Mouse (Mus musculus): ENCODE results near the gene Gp1bb. TPM values are rescaled to one million over a fixed set of nuclear protein-coding genes. Genes with fewer than 3 reads are reported as not detected.

The Gp1bb gene
- total RNA-seq, 2 experiments from 2014 or later = 2.1 to 3.0 TPM

DNA sequence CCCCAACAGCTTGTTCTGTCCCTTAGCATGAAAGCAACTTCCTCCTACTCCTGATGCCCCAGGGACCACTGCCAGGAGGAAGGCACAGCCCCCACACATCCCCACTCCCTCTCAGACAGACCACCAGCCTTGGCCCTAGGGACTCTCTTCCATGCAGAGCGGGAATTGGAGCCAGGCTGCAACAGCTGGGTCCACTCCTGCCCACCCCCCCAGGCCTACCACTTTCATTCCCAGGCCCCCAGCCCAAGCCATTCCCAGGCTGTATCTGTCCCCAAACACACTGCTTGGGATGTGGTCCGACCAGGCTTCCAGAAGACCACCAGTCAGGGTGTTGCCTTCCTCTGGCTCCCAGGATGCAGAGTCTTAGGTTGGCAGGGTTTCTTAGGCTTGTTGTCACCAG lies 13.1 kb downstream of the Gp1bb start:
- DNase-seq (ENCODE audit: low spot score in 2 of 2) = no peak

DNA sequence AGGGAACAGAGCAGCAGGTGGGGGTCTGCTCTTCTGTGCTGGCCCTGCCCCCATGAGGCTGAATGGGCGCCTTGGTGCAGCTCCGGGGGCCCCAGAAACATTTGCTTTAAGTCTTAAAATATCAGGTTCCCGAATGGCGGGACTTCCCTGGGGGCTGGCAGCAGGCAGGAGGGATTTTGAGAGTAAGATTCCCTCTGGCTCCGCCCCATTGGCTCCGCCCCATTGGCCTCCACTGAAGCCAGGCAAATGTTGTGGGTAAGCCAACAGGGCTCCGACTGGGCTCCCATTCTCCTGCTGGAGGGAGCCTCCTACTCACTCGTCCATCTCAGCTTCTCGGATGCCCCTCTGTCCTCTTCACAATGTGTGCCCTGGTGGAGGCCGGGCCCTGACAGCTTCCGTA lies 14.0 kb downstream of the Gp1bb start:
- DNase-seq (ENCODE audit: low spot score in 2 of 2) = no peak

DNA sequence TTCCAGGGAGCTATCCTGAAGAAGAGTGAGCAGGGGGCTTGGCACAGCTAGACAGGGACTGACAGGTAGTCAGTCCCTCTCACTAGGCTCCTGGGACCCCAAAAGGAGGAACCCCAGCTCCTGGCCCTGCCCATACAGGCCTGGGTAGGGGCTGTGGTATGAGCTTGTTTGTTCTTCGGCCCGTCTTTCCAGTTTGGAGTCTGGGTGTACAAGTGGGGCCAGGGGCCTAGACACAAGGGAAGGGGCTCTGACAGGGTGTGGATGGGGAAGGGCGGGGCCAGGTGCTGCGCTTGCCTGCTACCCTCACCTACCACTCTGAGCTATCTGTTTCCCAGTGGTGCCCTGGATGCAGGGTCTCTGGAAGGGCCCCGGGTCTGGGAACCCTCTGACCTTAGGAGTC lies 16.5 kb downstream of the Gp1bb start:
- DNase-seq (ENCODE audit: low spot score in 2 of 2) = no peak

DNA sequence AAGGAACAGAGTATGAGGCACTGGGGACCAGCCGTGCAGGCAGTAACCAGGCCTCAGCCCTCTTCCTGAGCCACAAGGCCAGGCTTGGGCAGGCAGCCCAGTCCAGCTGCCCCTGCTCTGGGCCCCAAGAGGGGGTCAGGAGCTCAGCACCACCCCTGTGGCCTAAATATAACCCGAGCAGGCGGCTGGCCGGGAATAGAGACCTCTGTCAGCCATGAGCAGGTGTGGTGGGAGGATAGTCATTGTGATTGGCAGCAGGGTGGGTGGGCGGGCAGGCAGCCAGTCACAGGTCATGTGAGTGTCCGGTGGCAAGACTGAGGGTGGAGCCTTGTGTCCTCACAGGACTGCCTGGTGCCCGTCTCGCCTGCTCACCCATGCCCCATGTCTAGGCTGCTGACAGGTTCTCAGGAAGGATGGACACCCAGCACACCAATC lies 17.9 kb downstream of the Gp1bb start:
- no peak for DNase-seq (ENCODE audit: low spot score in 2 of 2)

DNA sequence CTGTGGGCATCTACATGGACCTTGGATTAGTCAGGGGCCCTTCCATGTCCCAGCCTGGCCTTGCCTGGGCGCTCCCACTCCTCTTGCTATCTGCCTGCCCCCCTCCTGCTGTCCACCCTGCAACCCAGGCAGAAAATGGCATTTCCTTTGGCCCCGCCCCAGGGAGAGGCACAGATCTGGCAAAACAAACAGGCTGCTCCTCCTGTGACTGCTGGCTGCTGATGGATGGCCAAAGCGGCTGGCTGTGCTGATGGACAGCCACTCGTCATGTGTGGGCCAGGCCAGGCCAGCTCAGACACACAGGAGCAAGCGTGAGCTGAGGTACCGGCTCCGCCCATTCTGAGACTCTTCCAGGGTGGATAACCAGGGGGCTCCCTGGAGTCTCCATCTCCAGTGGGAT lies 20.8 kb downstream of the Gp1bb start:
- DNase-seq (ENCODE audit: low spot score in 2 of 2) = no peak

DNA sequence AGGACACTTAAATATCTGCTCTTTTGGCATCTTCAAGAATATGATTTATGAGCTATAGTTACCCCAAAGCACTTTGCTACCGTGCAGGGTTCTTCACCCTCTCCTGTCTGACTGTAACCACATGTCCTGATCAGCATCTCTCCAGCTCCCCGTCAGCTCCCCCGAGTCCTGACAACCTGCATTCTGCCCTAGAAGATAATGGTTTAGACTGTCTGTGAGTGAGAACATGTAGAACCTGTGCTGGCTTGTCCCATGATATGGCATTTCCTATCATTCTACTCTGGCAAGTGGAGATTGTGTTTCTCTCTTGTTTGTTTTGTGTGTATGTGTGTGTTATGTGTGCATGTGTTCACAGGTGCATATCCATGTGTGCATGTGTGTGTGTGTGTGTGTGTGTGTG lies 24.2 kb downstream of the Gp1bb start:
- no peak for DNase-seq (ENCODE audit: low spot score in 2 of 2)

DNA sequence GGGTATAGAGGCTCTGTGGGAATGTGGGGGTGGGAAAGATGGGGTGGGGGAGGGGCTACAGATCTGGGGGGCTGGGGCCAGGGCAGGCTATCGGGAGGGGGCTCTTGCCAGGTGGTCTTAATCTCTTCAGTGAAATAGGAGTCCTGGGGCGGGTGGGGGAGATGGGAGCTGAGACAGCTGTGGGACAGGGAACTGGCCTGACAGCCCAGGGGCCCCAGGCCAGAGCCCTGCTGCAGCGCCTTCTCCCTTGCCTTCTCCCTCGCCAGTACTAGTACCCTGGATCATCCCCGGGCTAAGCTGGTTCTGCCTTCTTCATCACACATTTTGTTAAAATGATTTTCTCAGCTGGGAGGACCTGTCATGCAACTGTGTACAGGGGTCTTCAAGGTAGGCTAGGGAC lies 25.9 kb downstream of the Gp1bb start:
- DNase-seq (ENCODE audit: low spot score in 2 of 2) = no peak

DNA sequence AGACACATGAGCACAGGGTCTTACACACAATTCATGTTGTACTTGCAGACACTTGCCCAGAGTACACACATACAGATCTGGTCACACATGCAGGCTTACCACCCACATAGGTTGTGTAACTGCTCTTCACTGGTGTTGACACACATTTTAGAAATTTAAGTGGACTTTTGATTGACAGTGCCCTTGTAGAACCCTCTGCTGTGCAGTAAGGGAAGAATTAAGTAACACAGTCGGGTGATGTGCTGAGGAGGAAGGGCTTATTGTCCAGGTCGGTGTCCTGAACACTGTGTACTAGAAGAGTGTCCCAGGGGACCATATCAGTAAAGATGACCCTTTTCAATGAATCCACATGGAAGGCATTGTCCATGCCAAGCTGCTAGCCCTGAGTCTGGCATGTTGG lies 28.3 kb downstream of the Gp1bb start:
- DNase-seq (ENCODE audit: low spot score in 2 of 2) = no peak

DNA sequence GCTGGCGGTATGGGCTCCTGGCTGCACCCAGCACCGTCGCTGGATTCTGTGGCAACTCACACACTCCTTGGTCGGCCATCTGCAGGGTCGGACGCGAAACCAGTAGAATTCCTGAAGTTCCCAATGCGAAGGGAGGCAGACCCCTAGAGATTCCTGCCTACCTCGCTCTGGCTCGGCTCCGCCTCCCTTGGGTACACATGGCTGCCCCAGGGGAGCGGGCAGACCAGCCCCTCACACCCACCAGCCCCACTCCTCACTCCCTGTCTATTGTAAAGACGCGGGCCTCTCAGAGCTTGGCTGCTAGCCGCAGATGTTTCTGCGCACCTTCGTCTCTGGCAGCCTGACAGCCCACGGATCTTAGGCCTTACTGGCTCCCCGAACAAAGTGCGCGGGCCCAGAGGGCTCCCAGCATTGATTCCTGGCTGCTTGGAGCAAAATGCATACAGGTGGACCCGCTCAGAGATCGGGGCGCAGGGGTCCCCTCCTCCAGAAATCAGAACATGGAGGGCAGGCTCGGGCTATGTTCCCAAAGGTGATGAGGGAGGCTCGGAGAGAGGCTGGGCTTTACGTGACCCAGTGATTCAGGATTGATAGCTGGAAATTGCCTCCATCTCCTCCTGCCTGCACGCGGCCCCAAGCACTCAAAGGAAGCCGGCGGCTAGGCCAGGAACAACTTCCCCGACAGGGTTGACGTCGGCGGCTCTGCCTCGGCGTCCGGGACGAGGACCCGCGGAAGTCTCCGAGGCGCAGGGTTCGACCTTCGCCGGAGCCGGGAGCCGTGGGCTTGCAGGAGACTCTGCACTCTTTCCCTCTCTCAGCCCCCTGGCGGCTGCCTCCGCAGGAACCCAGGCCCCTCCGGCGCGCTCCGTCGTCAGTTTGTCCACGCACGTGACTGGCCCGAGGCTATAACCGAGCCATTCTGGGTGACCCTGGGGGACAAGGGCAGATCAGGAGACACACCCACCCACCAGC lies 30.9 kb downstream of the Gp1bb start:
- no peak for DNase-seq (ENCODE audit: low spot score in 2 of 2)

DNA sequence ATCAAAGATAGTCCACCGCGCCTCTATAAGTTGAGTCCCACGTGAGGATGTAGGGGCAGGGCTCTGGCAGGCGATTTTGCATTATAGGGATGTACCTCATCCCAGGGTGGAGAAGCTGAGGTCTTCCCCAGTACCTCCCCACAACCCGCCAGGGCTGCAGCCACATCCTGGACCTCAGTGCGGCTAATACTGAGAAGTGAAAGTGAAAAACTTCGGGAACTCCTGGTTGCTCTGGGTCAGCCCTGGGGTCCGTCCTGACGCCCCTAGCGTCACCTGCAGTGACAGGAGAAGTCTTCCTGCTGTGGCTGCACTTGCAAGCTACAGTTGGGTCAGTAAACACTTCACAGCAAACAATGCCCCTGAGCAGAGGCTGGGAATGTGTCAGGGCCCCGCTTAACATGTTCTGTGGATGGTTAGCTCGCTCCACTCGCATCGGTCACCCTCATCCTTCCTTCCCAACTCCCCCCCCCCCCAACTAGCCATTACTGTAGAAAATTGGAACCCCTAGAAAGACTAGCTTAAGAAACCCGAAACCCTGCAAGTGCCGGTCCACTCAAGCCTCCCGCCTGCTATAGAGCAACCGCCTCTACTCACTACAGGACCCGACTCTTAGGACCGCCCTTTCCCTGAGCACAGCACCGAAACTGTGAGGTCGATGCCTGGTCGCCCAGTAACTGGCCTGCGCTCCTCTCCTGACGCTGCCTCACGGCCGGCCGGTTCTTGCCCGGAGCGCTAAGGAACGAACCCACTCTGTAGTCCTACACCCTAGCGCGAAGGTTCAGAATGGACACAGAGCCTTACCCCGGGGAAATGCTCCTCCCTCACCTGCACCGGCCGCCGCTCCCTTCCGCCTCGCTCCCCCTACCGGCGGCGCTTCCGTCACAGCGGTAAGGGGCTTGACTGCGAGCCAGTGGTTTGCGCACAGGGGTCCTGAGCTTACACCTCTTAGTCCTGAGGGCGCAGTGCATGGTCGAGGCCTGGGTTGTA lies 32.1 kb downstream of the Gp1bb start, which contains the start of gene Tbx1:
Gene Tbx1, minus strand, starts transcription at position 868 of the 987 bp plus-strand sequence.
- no peak for DNase-seq (ENCODE audit: low spot score in 2 of 2)

DNA sequence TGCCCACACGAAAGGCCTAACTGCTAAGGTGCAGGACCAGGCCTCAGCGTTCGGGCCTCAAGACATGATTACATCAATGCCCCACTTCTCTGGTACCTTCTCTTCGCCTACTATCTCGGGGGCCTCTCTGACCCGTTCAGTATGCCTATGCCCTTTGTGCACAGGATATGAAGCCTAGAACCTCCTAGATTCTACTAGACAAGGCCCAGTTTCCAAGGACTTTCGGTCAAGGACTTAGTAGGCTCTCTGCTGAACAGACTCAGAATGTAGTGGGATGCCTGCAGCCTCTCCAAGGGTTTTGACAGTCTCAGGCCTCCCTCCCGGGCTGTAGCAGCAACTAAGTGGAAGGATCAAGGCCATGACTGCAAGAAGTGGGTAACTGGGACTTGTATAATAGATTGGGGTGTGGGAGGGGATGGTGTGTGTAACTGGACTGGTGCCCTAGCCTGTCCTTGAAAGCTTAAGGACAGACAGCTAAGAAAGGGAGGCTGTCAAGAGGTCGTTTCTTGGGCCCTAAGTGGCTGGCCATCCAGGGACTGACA lies 33.1 kb downstream of the Gp1bb start:
- DNase-seq (ENCODE audit: low spot score in 2 of 2) = no peak

DNA sequence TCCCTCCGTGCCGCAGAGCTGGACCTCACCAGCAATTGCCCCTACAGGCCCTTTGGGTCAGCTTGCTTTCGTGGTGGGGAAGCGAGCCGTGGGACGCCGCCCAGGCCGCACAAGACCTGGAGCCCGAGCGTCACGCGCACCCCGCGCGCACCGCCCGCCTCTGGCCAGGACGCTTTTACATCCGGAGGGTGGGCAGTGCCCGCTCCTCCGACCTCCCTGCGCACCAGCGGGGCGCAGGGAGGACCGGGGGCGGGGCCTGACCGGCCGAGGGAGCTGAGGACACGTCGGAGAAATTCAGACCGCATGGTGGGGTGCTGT lies 33.5 kb downstream of the Gp1bb start:
- no peak for DNase-seq (ENCODE audit: low spot score in 2 of 2)

DNA sequence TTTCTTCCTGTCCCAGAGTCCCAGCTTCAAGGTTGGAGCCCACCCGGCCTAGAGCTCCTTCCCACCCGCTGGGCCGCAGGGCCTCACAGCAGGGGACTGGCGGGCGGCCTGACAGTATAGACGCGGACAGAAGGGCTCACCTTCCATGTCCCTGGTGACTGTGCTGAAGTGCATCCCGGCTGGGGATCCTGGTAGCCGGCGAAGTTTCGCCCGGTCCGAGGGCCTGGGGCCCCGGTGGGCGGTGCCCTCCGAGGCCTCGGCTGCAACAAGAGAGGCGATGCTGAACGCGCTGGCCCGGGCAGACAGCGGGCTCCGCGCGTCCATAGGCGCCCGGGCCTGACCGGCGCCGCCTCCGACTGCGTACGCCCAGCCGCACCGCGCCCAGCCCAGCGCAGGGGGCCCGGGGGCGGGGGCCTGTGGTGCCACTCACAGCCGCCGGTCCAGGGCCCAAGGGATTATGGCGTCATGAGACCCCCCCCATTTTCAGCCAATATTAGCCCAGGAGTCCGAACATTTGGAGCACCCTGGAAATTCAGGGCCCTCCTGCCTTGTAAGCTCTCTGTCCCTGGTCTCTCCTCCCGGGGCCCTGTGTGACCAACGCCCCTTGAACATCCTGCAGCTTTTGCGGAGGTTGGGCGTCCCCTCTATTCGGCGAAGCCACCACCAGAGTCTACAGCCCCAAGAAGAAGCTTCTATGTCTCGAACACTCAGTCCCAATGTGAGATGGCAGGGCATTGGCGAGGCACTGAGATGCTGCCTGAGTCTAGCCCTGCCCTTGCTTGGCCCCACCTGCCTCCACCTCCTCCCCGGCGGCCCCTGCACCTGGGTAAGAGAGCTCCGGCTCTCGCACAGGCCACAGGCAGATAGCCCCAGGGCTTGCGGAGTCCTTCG lies 34.1 kb downstream of the Gp1bb start:
- DNase-seq (ENCODE audit: low spot score in 2 of 2) = no peak

DNA sequence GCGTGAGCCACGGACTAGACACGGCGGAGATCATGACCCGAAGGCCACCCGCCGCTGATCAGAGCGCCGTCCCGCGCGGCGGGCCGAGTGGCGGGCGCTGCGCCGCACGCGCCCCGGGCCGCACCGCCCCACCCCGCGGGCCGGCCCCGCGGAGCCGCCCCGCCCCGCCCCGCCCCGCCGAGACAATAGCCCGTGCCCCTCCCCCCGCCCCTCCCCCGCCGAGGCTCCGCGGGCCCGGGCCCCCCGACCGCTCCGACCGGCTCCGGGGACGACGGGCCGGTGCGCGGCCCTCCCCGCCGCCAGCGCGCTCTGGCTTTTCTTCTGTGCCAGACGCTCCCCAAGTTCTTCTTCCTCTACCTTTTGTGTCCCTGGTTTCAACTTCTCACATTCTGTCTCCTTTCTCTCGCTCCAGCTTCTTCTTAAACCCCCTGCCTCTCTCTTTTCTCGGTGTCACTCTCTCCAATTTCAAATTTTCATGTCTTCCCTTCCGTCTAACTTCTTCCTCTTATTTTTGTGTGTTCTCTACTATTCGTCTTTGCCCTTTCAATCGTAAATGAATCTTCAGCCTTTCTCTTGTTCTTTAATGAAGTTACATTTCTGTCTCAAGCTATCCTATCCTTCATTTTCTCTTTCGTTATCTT lies 35.2 kb downstream of the Gp1bb start:
- DNase-seq (ENCODE audit: low spot score in 2 of 2) = no peak

DNA sequence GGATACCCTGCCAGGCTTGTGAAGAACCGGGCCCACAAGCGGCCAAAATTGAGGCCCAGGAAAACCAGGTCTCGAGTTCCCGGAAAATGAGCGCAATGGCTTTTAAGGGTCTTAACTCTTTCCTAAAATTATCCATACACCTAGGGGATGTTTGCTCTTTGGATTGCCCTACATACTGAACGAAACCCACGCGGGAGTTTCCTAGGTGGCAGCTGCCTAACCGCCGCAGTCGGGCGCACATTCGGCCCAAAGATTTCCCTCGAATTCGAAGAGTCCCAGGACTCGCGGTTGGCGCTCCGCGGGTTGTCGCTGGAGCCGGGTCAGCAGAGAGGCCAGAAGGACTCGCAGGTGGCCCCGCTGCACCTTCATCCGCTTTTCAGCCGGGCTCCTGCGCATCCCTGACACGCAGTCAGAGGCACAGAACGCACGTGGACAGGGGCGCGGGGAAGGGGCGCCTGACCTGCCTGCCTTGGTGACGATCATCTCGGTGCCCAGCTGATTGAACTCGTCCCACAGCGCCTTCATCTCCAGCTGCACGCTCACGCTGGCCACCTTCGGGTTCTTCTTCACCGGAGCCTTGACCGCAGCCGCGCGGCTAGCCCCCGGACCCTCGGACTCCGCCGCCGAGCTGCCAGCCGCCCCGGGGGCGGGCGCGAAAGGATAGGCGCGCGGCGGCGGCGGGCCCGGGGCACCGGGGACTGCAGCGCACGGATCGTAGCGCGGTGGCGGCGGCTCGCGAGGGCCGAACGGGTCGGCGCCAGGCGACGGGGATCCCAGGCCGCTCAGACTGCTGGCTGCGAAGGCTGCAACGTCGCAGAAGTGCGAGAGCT lies 35.9 kb downstream of the Gp1bb start:
- DNase-seq (ENCODE audit: low spot score in 2 of 2) = no peak

DNA sequence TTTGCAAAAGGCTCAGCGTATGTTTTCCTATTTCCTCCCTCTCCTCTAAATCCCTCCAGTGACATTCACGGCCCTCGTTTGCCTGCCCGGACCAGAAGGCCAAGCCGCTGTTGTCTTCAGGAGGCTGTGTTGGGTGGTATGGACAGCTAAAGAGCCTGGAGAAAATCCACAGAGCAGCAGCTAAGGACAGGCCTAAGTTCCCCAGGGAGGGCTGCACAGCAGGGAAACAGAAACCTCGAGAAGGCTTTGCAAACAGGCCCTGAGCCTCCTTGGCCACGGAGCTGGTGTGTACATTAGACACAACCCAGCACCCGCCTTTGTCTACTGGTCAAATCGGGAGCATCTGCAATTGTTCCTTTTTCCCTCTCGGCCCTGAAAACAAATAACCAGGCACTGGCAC lies 36.5 kb downstream of the Gp1bb start:
- no peak for DNase-seq (ENCODE audit: low spot score in 2 of 2)

DNA sequence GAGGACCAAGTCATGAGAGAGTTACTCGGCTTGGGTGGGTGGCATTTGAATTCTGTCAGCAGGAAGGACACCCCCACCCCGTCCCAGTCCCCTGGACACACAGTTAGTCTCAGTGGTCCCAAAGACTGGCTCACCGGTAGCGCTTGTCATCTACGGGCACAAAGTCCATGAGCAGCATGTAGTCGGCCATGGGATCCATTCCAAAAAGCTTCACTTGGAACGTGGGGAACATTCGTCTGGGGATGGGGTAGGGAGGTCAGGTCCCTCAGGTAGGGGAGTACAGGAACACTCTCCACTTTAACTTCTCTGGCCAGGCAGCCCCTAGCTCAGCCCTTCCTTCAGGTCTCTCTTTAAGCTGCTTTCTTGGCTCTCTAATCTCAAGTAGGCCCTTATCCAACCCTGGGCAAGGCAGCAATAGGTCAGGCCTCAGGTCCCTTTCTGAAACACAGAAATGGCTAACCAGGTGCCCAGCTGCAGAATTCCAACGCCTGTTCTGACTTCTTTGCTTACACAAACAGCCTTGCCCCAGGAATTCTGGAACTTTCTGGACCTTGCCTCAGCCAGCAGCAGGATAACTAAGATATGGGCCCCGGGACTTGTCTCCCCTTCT lies 37.2 kb downstream of the Gp1bb start:
- no peak for DNase-seq (ENCODE audit: low spot score in 2 of 2)

DNA sequence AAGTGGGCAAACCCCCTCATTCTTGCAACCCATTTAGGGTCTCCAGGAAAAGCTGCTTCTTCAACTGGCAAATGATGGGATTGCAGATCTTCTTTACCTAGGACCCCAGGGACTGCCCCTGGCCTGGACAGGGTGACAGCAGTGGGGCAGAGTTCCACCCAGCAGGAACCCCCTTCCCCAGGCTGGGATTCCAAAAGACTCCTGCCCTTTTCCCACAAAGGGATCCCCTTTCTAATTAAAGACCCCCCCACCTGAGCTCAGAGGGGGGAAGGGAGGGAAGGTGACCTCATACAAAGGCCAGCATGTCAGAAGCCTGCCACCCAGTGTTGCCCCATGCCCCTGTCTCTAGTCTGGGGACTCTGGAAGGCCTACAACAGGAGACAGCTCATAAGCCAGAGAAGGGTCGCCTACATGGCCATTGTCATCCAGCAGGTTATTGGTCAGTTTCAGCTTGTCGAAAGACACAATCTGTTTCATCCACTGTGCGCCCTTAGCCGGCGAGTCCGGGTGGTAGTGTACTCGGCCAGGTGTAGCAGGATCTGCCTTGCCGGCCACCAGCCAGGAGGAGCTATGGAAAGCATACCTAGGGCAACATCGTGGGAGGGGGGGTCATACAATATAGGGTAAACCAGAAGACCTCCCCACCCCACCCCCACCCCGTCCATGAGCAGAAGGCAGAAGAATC lies 38.4 kb downstream of the Gp1bb start:
- no peak for DNase-seq (ENCODE audit: low spot score in 2 of 2)
